13 mouse cellular contexts compared by ENCODE assay signal in genomic region chr13:97514421-97515066, GRCm38 (mm10).
DNase-seq lines count a peak whose midpoint lies in the region; ATAC-seq and TF ChIP-seq lines count a peak whose summit lies in the region.
"Had no signal": no experiment of that assay in that cellular context is flagged by ENCODE, and none has a peak within 500 bp of the region (broad histone marks: within the 10 kb centered on the region; RNA-seq: fewer than 3 reads in every experiment).

No protein-coding gene starts in this region.

- H3K9ac ChIP-seq in heart, postnatal 0 days (replicated peaks; ENCODE audit: low read depth, low read length) = no peak overlapping the region
- H3K9ac ChIP-seq in hindbrain, embryonic 11.5 days (ENCODE audit: low read depth, low read length) = no peak overlapping the region; the same call in 1 of the 2 replicates

- no peak overlapping the region for H3K4me3 ChIP-seq in heart, postnatal 0 days (ENCODE audit: low read depth, low read length)
- H3K4me3 ChIP-seq in hindbrain, embryonic 11.5 days (ENCODE audit: low read depth, low read length) = no peak overlapping the region

- H3K4me2 ChIP-seq in heart, postnatal 0 days (ENCODE audit: low read depth, low read length) = 0 out of 2 replicates have a peak overlapping the region, but pooled peaks have one; percentile 17
- no peak overlapping the region for H3K4me2 ChIP-seq in hindbrain, embryonic 11.5 days (replicated peaks; ENCODE audit: low read depth, low read length)

- H3K9me3 ChIP-seq in heart, postnatal 0 days (replicated peaks; ENCODE audit: control insufficient read depth, low read length) = no peaks in the 10 kb centered on the region
- no peaks in the 10 kb centered on the region for H3K9me3 ChIP-seq in hindbrain, embryonic 11.5 days (ENCODE audit: control insufficient read depth, low read length)

- H3K4me1 ChIP-seq in heart, postnatal 0 days (ENCODE audit: control insufficient read depth, insufficient read depth) = no peaks in the 10 kb centered on the region
- no peaks in the 10 kb centered on the region for H3K4me1 ChIP-seq in hindbrain, embryonic 11.5 days (replicated peaks; ENCODE audit: control insufficient read depth, insufficient read depth, low read length)

- 0 out of 2 replicates have a peak, but pooled peaks cover 13% of the 10 kb centered on the region for H3K27me3 ChIP-seq in heart, postnatal 0 days (ENCODE audit: control insufficient read depth, insufficient read depth, low read length)
- no peaks in the 10 kb centered on the region for H3K27me3 ChIP-seq in hindbrain, embryonic 11.5 days (ENCODE audit: control insufficient read depth, insufficient read depth, low read length)

- H3K36me3 ChIP-seq in heart, postnatal 0 days (replicated peaks; ENCODE audit: control insufficient read depth, insufficient read depth, low read length) = no peaks in the 10 kb centered on the region
- H3K36me3 ChIP-seq in hindbrain, embryonic 11.5 days (ENCODE audit: control insufficient read depth, insufficient read depth, low read length) = no peaks in the 10 kb centered on the region

- H3K27ac ChIP-seq in heart, postnatal 0 days (ENCODE audit: low read depth) = no peak overlapping the region
- no peak overlapping the region for H3K27ac ChIP-seq in hindbrain, embryonic 11.5 days (ENCODE audit: low read depth, low read length)

- no peak for ATAC-seq in heart, postnatal 0 days (ENCODE audit: insufficient read depth, low read depth)
- ATAC-seq in hindbrain, embryonic 11.5 days (ENCODE audit: low FRiP score) = peak; percentile 77

- 27% methylated on average over 21 of the region's 21 CpGs for WGBS in heart, postnatal 0 days
- 43% methylated on average over 21 of the region's 21 CpGs for WGBS in hindbrain, embryonic 11.5 days

- no peak for TF ChIP-seq CTCF in heart, postnatal 0 days (IDR thresholded peaks at IDR 0.05; ENCODE audit: low read depth)

- DNase-seq in heart, postnatal 0 days (ENCODE audit: low spot score) = no peak
- DNase-seq in heart, postnatal 25 days (ENCODE audit: low spot score) = no peak
- peak; percentile 37 for DNase-seq in embryo, embryonic 9.5 days (ENCODE audit: extremely low spot score)
- DNase-seq in hindbrain, embryonic 11.5 days (ENCODE audit: low spot score) = peak; percentile 53
- DNase-seq in neural tube, embryonic 10.5 days (ENCODE audit: extremely low spot score, low spot score) = peak; percentile 40
- DNase-seq in frontal cortex, postnatal 14 days (ENCODE audit: low spot score in 2 of 2) = no peak
- no peak for DNase-seq in layer of hippocampus, postnatal 14 days (ENCODE audit: low spot score in 2 of 2)
- DNase-seq: adrenal gland, adult 2 months; cerebellum, adult 9-10 months; kidney, postnatal 36 days; left cerebral cortex, postnatal 4 days; right cerebral cortex, postnatal 25 days; thymus, adult 2 months had no signal

- intact Hi-C loops in heart, postnatal 25 days (cut with DNase I) = no loop called here

- TF ChIP-seq EP300 in heart, postnatal 0 days (IDR thresholded peaks at IDR 0.05; ENCODE audit: low read depth) = no peak

Comparison
In these comparisons a context has a peak if more than half of its experiments do, and no peak if none do; other contexts are left out.
1. DNase-seq: peak in embryo, embryonic 9.5 days (single experiment), hindbrain, embryonic 11.5 days (single experiment) and neural tube, embryonic 10.5 days (single experiment); none in heart, postnatal 0 days (single experiment), heart, postnatal 25 days (single experiment), frontal cortex, postnatal 14 days (0 of 2) and layer of hippocampus, postnatal 14 days (0 of 2).